Mouse (Mus musculus) erythroblast, embryonic 14.5 days (primary cell): ENCODE data around the gene Zfp644. TPM values are rescaled to one million over a fixed set of nuclear protein-coding genes. Genes with fewer than 3 reads are reported as not detected.
"Not testable (repeated sequence)": the region's sequence is repeated elsewhere in the genome, so short reads cannot be mapped to it uniquely, and the experiment has no call there.

Experiments used
- H3K27me3 ChIP-seq: 2 replicates; pipeline ENCODE4 v1.6.1; 2012; ENCODE audit warnings: inconsistent platforms; ENCODE audit not compliant: control insufficient read depth
- H3K36me3 ChIP-seq: 2 replicates; pipeline ENCODE4 v1.6.1; 2012; ENCODE audit warnings: mild to moderate bottlenecking, inconsistent platforms; ENCODE audit not compliant: control insufficient read depth
- H3K4me1 ChIP-seq: 2 replicates; pipeline ENCODE4 v1.6.1; 2012; ENCODE audit warnings: inconsistent platforms; ENCODE audit not compliant: control insufficient read depth
- H3K4me3 ChIP-seq: replicated peaks from 2 replicates; pipeline ENCODE3; 2012; ENCODE audit warnings: moderate library complexity, mild to moderate bottlenecking, inconsistent platforms
- H3K9me3 ChIP-seq: 2 replicates; pipeline ENCODE4 v1.6.1; 2012; ENCODE audit warnings: low read length, inconsistent platforms, mixed read lengths; ENCODE audit not compliant: control insufficient read depth
- GATA1 ChIP-seq: IDR thresholded peaks from 2 replicates; pipeline ENCODE4 v1.6.1; 2012; ENCODE audit warnings: low read length, inconsistent platforms, mixed read lengths
- TAL1 ChIP-seq: IDR thresholded peaks from 3 replicates; pipeline ENCODE4 v1.6.1; 2012; ENCODE audit warnings: low read length, inconsistent platforms, mixed read lengths
- polyA plus RNA-seq: library from polyadenylated mRNA; stranded (reverse); fragments of >175 nt; gene quantifications from 2 replicates; pipeline ENCODE4 v1.2.3, GENCODE M21; 2012

Zfp644 gene
- polyA plus RNA-seq, 1 experiment: 4.2 TPM

- H3K27me3 ChIP-seq: no peaks in the 10 kb centered on the region
- TF ChIP-seq GATA1 (0 out of 2 replicates have a peak, but pooled peaks have one; percentile 17), TAL1 (no peak)
- peaks cover 81% of the 10 kb centered on the region for H3K4me1 ChIP-seq
- peaks cover 5% of the 10 kb centered on the region for H3K9me3 ChIP-seq
- peaks cover 5% of the 10 kb centered on the region for H3K36me3 ChIP-seq
- H3K4me3 ChIP-seq: no peak overlapping the region
Measured at GRCm38 (mm10) chr5:106706363-106706762, 9.3 kb upstream of the Zfp644 start.

- no peaks in the 10 kb centered on the region for H3K27me3 ChIP-seq
- peak overlapping the region; percentile 43 for H3K4me3 ChIP-seq
- H3K36me3 ChIP-seq: peaks cover 5% of the 10 kb centered on the region
- peak; percentile 41; the same call in 2 of the 3 replicates for TF ChIP-seq TAL1
- TF ChIP-seq GATA1: no peak; the same call in 1 of the 2 replicates
- H3K9me3 ChIP-seq: peaks cover 5% of the 10 kb centered on the region
- H3K4me1 ChIP-seq: peaks cover 75% of the 10 kb centered on the region
Measured at GRCm38 (mm10) chr5:106705162-106705561, 8.1 kb upstream of the Zfp644 start.

GRCm38 (mm10) chr5:106695681-106696395, 1.2 kb downstream of the Zfp644 start:
- H3K4me3 ChIP-seq: peak overlapping the region; percentile 90
- H3K36me3 ChIP-seq: peaks cover 39% of the 10 kb centered on the region
- H3K27me3 ChIP-seq: no peaks in the 10 kb centered on the region
- no peaks in the 10 kb centered on the region for H3K9me3 ChIP-seq
- TF ChIP-seq GATA1 (no peak), TAL1 (no peak)
- peaks cover 54% of the 10 kb centered on the region for H3K4me1 ChIP-seq

GRCm38 (mm10) chr5:106695141-106695540, 1.9 kb downstream of the Zfp644 start:
- H3K9me3 ChIP-seq: no peaks in the 10 kb centered on the region
- peaks cover 50% of the 10 kb centered on the region for H3K4me1 ChIP-seq
- H3K27me3 ChIP-seq: no peaks in the 10 kb centered on the region
- peak overlapping the region; percentile 90 for H3K4me3 ChIP-seq
- H3K36me3 ChIP-seq: peaks cover 45% of the 10 kb centered on the region
- TF ChIP-seq GATA1 (no peak), TAL1 (no peak)

GRCm38 (mm10) chr5:106694683-106695082, 2.4 kb downstream of the Zfp644 start:
- Histone ChIP-seq H3K4me3 (peak overlapping the region; percentile 90), H3K4me1 (peaks cover 50% of the 10 kb centered on the region), H3K9me3 (no peaks in the 10 kb centered on the region), H3K27me3 (no peaks in the 10 kb centered on the region), H3K36me3 (peaks cover 50% of the 10 kb centered on the region)
- no peak for TF ChIP-seq GATA1

- no peak overlapping the region for H3K4me3 ChIP-seq
- TF ChIP-seq TAL1: no peak
- no peak for TF ChIP-seq GATA1
- no peaks in the 10 kb centered on the region for H3K9me3 ChIP-seq
- H3K4me1 ChIP-seq: peaks cover 48% of the 10 kb centered on the region
- no peaks in the 10 kb centered on the region for H3K27me3 ChIP-seq
- H3K36me3 ChIP-seq: peaks cover 67% of the 10 kb centered on the region
Measured at GRCm38 (mm10) chr5:106693034-106693433, 4.1 kb downstream of the Zfp644 start.

- TF ChIP-seq GATA1 (no peak), TAL1 (no peak)
- Histone ChIP-seq H3K9me3 (no peaks in the 10 kb centered on the region), H3K4me1 (peaks cover 41% of the 10 kb centered on the region), H3K36me3 (peaks cover 58% of the 10 kb centered on the region), H3K27me3 (no peaks in the 10 kb centered on the region), H3K4me3 (no peak overlapping the region)
Measured at GRCm38 (mm10) chr5:106680636-106681458, 16.2 kb downstream of the Zfp644 start.

- H3K36me3 ChIP-seq: peaks cover 49% of the 10 kb centered on the region
- H3K9me3 ChIP-seq: no peaks in the 10 kb centered on the region
- TF ChIP-seq GATA1 (no peak), TAL1 (no peak)
- H3K27me3 ChIP-seq: no peaks in the 10 kb centered on the region
- peaks cover 41% of the 10 kb centered on the region for H3K4me1 ChIP-seq
- H3K4me3 ChIP-seq: no peak overlapping the region
Measured at GRCm38 (mm10) chr5:106679659-106680058, 17.4 kb downstream of the Zfp644 start.

- not testable (repeated sequence) for H3K9me3 ChIP-seq, H3K4me3 ChIP-seq, H3K27me3 ChIP-seq
- Histone ChIP-seq H3K4me1 (peaks cover 43% of the 10 kb centered on the region), H3K36me3 (peaks cover 48% of the 10 kb centered on the region)
Measured at GRCm38 (mm10) chr5:106678823-106679222, 18.3 kb downstream of the Zfp644 start.
